Mouse (Mus musculus): ENCODE results near the gene Atg10.
"Not testable (repeated sequence)": the region's sequence is repeated elsewhere in the genome, so short reads cannot be mapped to it uniquely, and the experiment has no call there.

Gene Atg10

GRCm38 (mm10) chr13:91223587-91224437 is at the start of gene Atg10:
Atg10 (minus strand) TSS chr13:91223968.
- peak; percentile 62 for DNase-seq (ENCODE audit: low spot score)

- DNase-seq (ENCODE audit: low spot score): no peak
Observed at GRCm38 (mm10) chr13:91252406-91252805, 28.6 kb upstream of the Atg10 start.

GRCm38 (mm10) chr13:91251636-91252035 is 27.9 kb upstream of the Atg10 start:
- no peak for DNase-seq (ENCODE audit: low spot score)

- not testable (repeated sequence) for DNase-seq (ENCODE audit: low spot score)
Observed at GRCm38 (mm10) chr13:91250050-91250449, 26.3 kb upstream of the Atg10 start.

GRCm38 (mm10) chr13:91246472-91246871 is 22.7 kb upstream of the Atg10 start:
- no peak for DNase-seq (ENCODE audit: low spot score)

GRCm38 (mm10) chr13:91237976-91238375 is 14.2 kb upstream of the Atg10 start:
- DNase-seq (ENCODE audit: low spot score): no peak

GRCm38 (mm10) chr13:91236884-91237283 is 13.1 kb upstream of the Atg10 start:
- no peak for DNase-seq (ENCODE audit: low spot score)

- DNase-seq (ENCODE audit: low spot score): no peak
Observed at GRCm38 (mm10) chr13:91224438-91224814, 658 bp upstream of the Atg10 start.

GRCm38 (mm10) chr13:91223063-91223462 is 705 bp downstream of the Atg10 start:
- DNase-seq (ENCODE audit: low spot score): no peak

- no peak for DNase-seq (ENCODE audit: low spot score)
Observed at GRCm38 (mm10) chr13:91221696-91222095, 2.1 kb downstream of the Atg10 start.

- no peak for DNase-seq (ENCODE audit: low spot score)
Observed at GRCm38 (mm10) chr13:91217691-91218090, 6.1 kb downstream of the Atg10 start.

GRCm38 (mm10) chr13:91216656-91217205 is 7.0 kb downstream of the Atg10 start:
- DNase-seq (ENCODE audit: low spot score): no peak

- DNase-seq (ENCODE audit: low spot score): no peak
Observed at GRCm38 (mm10) chr13:91212958-91213357, 10.8 kb downstream of the Atg10 start.

- no peak for DNase-seq (ENCODE audit: low spot score)
Observed at GRCm38 (mm10) chr13:91206237-91206636, 17.5 kb downstream of the Atg10 start.

- no peak for DNase-seq (ENCODE audit: low spot score)
Observed at GRCm38 (mm10) chr13:91202564-91202963, 21.2 kb downstream of the Atg10 start.

- DNase-seq (ENCODE audit: low spot score): no peak
Observed at GRCm38 (mm10) chr13:91187378-91188234, 36.2 kb downstream of the Atg10 start.

GRCm38 (mm10) chr13:91185248-91185867 is 38.4 kb downstream of the Atg10 start:
- DNase-seq (ENCODE audit: low spot score): no peak

- no peak for DNase-seq (ENCODE audit: low spot score)
Observed at GRCm38 (mm10) chr13:91184226-91184625, 39.5 kb downstream of the Atg10 start.

- no peak for DNase-seq (ENCODE audit: low spot score)
Observed at GRCm38 (mm10) chr13:91180364-91180763, 43.4 kb downstream of the Atg10 start.

- no peak for DNase-seq (ENCODE audit: low spot score)
Observed at GRCm38 (mm10) chr13:91179174-91179899, 44.4 kb downstream of the Atg10 start.

- no peak for DNase-seq (ENCODE audit: low spot score)
Observed at GRCm38 (mm10) chr13:91178428-91179160, 45.2 kb downstream of the Atg10 start.
